Mouse (Mus musculus) monocyte, adult 59 days (primary cell): ENCODE data around the gene Prg4. TPM values are rescaled to one million over a fixed set of nuclear protein-coding genes. Genes with fewer than 3 reads are reported as not detected.

ENCODE experiments used
- total RNA-seq, 2 experiments: library from RNA; stranded (reverse); gene quantifications; one replicate each; pipeline ENCODE4 v1.2.4; 2023

The Prg4 gene
- 10 to 100 TPM; 14.5 to 50.9 TPM for total RNA-seq

GRCm38 (mm10) chr1:150466132-150466531 lies at the start of gene Prg4:
Gene Prg4, minus strand, starts transcription at chr1:150466165.

Other genes starting within 250 kb of the Prg4 start
- not detected for gene Pdc, start 146.7 kb downstream of the Prg4 start, total RNA-seq
- 100 to 1,000 TPM; 245 to 259 TPM for gene Tpr, start 73.3 kb downstream of the Prg4 start, total RNA-seq
- 10 to 100 TPM; 35.8 to 47.2 TPM for gene Odr4, start 73.1 kb downstream of the Prg4 start, total RNA-seq